Mouse (Mus musculus) ovary, postnatal 36 days (tissue): ENCODE results near the gene Gm13691.
"Not testable (repeated sequence)": the region's sequence is repeated elsewhere in the genome, so short reads cannot be mapped to it uniquely, and the experiment has no call there.

Experiments used
- DNase-seq: peaks from one replicate; pipeline ENCODE4 v3.0.0; 2022; ENCODE audit warnings: low spot score, mixed read lengths

Gene Gm13691

GRCm38 (mm10) chr2:84035997-84036396 lies 45.6 kb downstream of the Gm13691 start:
- DNase-seq: no peak

DNA sequence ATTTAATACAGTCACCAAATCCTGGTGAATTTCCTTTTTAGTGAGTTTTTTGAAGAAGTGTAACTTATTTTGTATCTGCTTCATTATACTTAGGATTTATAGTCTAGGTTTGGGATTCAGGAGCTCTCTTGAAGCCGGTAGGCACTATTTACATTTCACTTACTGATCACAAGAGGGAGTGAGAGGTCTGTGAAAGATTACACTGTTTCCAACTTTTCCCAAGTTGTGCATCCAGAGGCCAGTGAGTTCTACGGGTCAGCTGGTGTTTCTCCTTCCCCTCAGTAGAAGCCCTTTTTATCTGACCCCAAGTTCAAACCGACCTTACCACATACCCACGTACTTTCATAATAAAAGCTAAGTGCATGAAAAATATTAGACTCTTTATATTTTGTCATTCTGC lies 47.0 kb downstream of the Gm13691 start:
- DNase-seq: no peak

- DNase-seq: not testable (repeated sequence)
Observed at GRCm38 (mm10) chr2:84037943-84038342, 47.6 kb downstream of the Gm13691 start.

GRCm38 (mm10) chr2:84039277-84039676 lies 48.9 kb downstream of the Gm13691 start:
- DNase-seq: no peak
